Mouse (Mus musculus) liver, embryonic 11.5 days (tissue): Measurements from ENCODE around the gene Melk. TPM values are rescaled to one million over a fixed set of nuclear protein-coding genes. Genes with fewer than 3 reads are reported as not detected.

Experiments used
- ATAC-seq: fragments of 200-750 bp; cut with Nextera tagmentation; replicated peaks from 2 replicates; pipeline ENCODE4 v1.8.0; 2017; ENCODE audit warnings: moderate number of reproducible peaks, mild to moderate bottlenecking, moderate TSS enrichment, moderate library complexity; ENCODE audit not compliant: low FRiP score
- DNase-seq: peaks from one replicate; pipeline ENCODE4 v3.0.0-alpha.2; 2017; ENCODE audit warnings: low spot score
- H3K27ac ChIP-seq: fragments of 300-500 bp; sonication (generic); 2 replicates; pipeline ENCODE4 v1.5.1; 2014; ENCODE audit warnings: mild to moderate bottlenecking, low read depth, low read length, control low read depth
- H3K27me3 ChIP-seq: fragments of 300-500 bp; sonication (generic); replicated peaks from 2 replicates; pipeline ENCODE4 v1.6.1; 2014; ENCODE audit warnings: low read length, mixed read lengths; ENCODE audit not compliant: control insufficient read depth, insufficient read depth
- H3K36me3 ChIP-seq: fragments of 300-500 bp; sonication (generic); 2 replicates; pipeline ENCODE4 v1.6.1; 2014; ENCODE audit warnings: mild to moderate bottlenecking, low read length, moderate library complexity, mixed read lengths; ENCODE audit not compliant: control insufficient read depth, insufficient read depth
- H3K4me1 ChIP-seq: fragments of 300-500 bp; sonication (generic); replicated peaks from 2 replicates; pipeline ENCODE4 v1.6.1; 2014; ENCODE audit warnings: low read length, mixed read lengths; ENCODE audit not compliant: control insufficient read depth, insufficient read depth
- H3K4me2 ChIP-seq: fragments of 300-500 bp; sonication (generic); 2 replicates; pipeline ENCODE4 v1.6.1; 2014; ENCODE audit warnings: mild to moderate bottlenecking, control low read depth, moderate library complexity
- H3K4me3 ChIP-seq: fragments of 300-500 bp; sonication (generic); 2 replicates; pipeline ENCODE4 v1.5.1; 2014; ENCODE audit warnings: low read depth, low read length, control low read depth
- H3K9ac ChIP-seq: fragments of 300-500 bp; sonication (generic); 2 replicates; pipeline ENCODE4 v1.6.1; 2014; ENCODE audit warnings: low read depth, low read length, control low read depth
- H3K9me3 ChIP-seq: fragments of 300-500 bp; sonication (generic); 2 replicates; pipeline ENCODE4 v1.6.1; 2016; ENCODE audit warnings: low read length, inconsistent platforms, mixed read lengths; ENCODE audit not compliant: control insufficient read depth
- WGBS: fragments of 180-500 bp; shearing (Covaris S2); extraction: QIAGEN DNeasy Blood & Tissue Kit; methylation state at CpG from one replicate; pipeline ENCODE4 v1.1.7; 2014; 5-methylcytosine and 5-hydroxymethylcytosine counted together
- polyA plus RNA-seq: library from polyadenylated mRNA; unstranded; fragments of >200 nt; fragmentation: Nextera tagmentation; extraction: Ambion mirVana; gene quantifications from 2 replicates; pipeline ENCODE4 v1.2.1, GENCODE M21; 2014

Gene Melk
- polyA plus RNA-seq, 1 experiment from 2014 or later: 36.0 TPM

GRCm38 (mm10) chr4:44267437-44267836 is 33.2 kb upstream of the Melk start:
- no peak overlapping the region for H3K4me2 ChIP-seq
- no peaks in the 10 kb centered on the region for H3K9me3 ChIP-seq
- no peak for ATAC-seq
- H3K9ac ChIP-seq: no peak overlapping the region
- no peaks in the 10 kb centered on the region for H3K27me3 ChIP-seq
- 83% methylated on average over 6 of the region's 6 CpGs for WGBS
- DNase-seq: no peak
- no peak overlapping the region for H3K27ac ChIP-seq
- H3K36me3 ChIP-seq: no peaks in the 10 kb centered on the region
- no peak overlapping the region for H3K4me3 ChIP-seq
- H3K4me1 ChIP-seq: no peaks in the 10 kb centered on the region

- ATAC-seq (no peak), DNase-seq (no peak)
- Histone ChIP-seq H3K4me3 (no peak overlapping the region), H3K27me3 (no peaks in the 10 kb centered on the region), H3K4me1 (no peaks in the 10 kb centered on the region), H3K36me3 (no peaks in the 10 kb centered on the region), H3K4me2 (no peak overlapping the region), H3K27ac (no peak overlapping the region), H3K9me3 (no peaks in the 10 kb centered on the region), H3K9ac (no peak overlapping the region)
- WGBS: 86% methylated on average over 14 of the region's 14 CpGs
These were observed 31.3 kb upstream of the Melk start for GRCm38 (mm10) chr4:44269376-44269817.

GRCm38 (mm10) chr4:44271134-44271533 is 29.5 kb upstream of the Melk start:
- no peaks in the 10 kb centered on the region for H3K36me3 ChIP-seq
- H3K27ac ChIP-seq: no peak overlapping the region
- DNase-seq (no peak), ATAC-seq (no peak)
- no peak overlapping the region for H3K4me2 ChIP-seq
- H3K4me3 ChIP-seq: no peak overlapping the region
- no peaks in the 10 kb centered on the region for H3K4me1 ChIP-seq
- 53% methylated on average over 5 of the region's 5 CpGs for WGBS
- no peaks in the 10 kb centered on the region for H3K27me3 ChIP-seq
- no peak overlapping the region for H3K9ac ChIP-seq
- no peaks in the 10 kb centered on the region for H3K9me3 ChIP-seq

- no peak overlapping the region for H3K27ac ChIP-seq
These were observed 18.9 kb upstream of the Melk start for GRCm38 (mm10) chr4:44281597-44282265.

GRCm38 (mm10) chr4:44292534-44292933 is 8.1 kb upstream of the Melk start:
- Histone ChIP-seq H3K4me2 (no peak overlapping the region), H3K36me3 (no peaks in the 10 kb centered on the region), H3K9me3 (no peaks in the 10 kb centered on the region), H3K27me3 (no peaks in the 10 kb centered on the region), H3K4me3 (no peak overlapping the region), H3K4me1 (no peaks in the 10 kb centered on the region), H3K9ac (no peak overlapping the region), H3K27ac (no peak overlapping the region)
- 13% methylated on average over 7 of the region's 7 CpGs for WGBS
- ATAC-seq (no peak), DNase-seq (no peak)

More at GRCm38 (mm10) chr4:44281597-44282265, 18.9 kb upstream of the Melk start:
- Histone ChIP-seq H3K4me1 (no peaks in the 10 kb centered on the region), H3K4me3 (no peak overlapping the region), H3K27me3 (no peaks in the 10 kb centered on the region), H3K4me2 (no peak overlapping the region), H3K9ac (no peak overlapping the region), H3K36me3 (no peaks in the 10 kb centered on the region), H3K9me3 (no peaks in the 10 kb centered on the region)
- no peak for ATAC-seq
- 59% methylated on average over 7 of the region's 7 CpGs for WGBS
- DNase-seq: no peak

GRCm38 (mm10) chr4:44295837-44296236 is 4.8 kb upstream of the Melk start:
- Histone ChIP-seq H3K27ac (no peak overlapping the region), H3K9me3 (no peaks in the 10 kb centered on the region), H3K4me3 (no peak overlapping the region), H3K4me1 (no peaks in the 10 kb centered on the region), H3K27me3 (no peaks in the 10 kb centered on the region), H3K9ac (no peak overlapping the region), H3K36me3 (no peaks in the 10 kb centered on the region), H3K4me2 (no peak overlapping the region)
- no peak for ATAC-seq
- WGBS: 58% methylated on average over 1 of the region's 1 CpGs
- no peak for DNase-seq

GRCm38 (mm10) chr4:44306585-44306984 is 5.9 kb downstream of the Melk start:
- Histone ChIP-seq H3K9ac (no peak overlapping the region), H3K4me2 (no peak overlapping the region), H3K4me3 (no peak overlapping the region), H3K27me3 (no peaks in the 10 kb centered on the region), H3K36me3 (peaks cover 14% of the 10 kb centered on the region; the same call in 1 of the 2 replicates), H3K9me3 (no peaks in the 10 kb centered on the region), H3K27ac (no peak overlapping the region), H3K4me1 (peaks cover 6% of the 10 kb centered on the region)
- DNase-seq (no peak), ATAC-seq (no peak)
- 71% methylated on average over 7 of the region's 7 CpGs for WGBS

- Histone ChIP-seq H3K4me1 (no peaks in the 10 kb centered on the region), H3K27me3 (no peaks in the 10 kb centered on the region), H3K4me3 (no peak overlapping the region), H3K27ac (no peak overlapping the region), H3K4me2 (no peak overlapping the region), H3K9me3 (no peaks in the 10 kb centered on the region), H3K9ac (no peak overlapping the region), H3K36me3 (peaks cover 18% of the 10 kb centered on the region; the same call in 1 of the 2 replicates)
- WGBS: 87% methylated on average over 4 of the region's 4 CpGs
- ATAC-seq: no peak
- no peak for DNase-seq
These were observed 9.8 kb downstream of the Melk start for GRCm38 (mm10) chr4:44310429-44310828.

- H3K4me2 ChIP-seq: no peak overlapping the region
- WGBS: 92% methylated on average over 4 of the region's 4 CpGs
- no peak for DNase-seq
- ATAC-seq: no peak
- no peak overlapping the region for H3K9ac ChIP-seq
- H3K36me3 ChIP-seq: peaks cover 18% of the 10 kb centered on the region; the same call in 1 of the 2 replicates
- no peak overlapping the region for H3K4me3 ChIP-seq
- H3K4me1 ChIP-seq: no peaks in the 10 kb centered on the region
- H3K27me3 ChIP-seq: no peaks in the 10 kb centered on the region
- H3K27ac ChIP-seq: no peak overlapping the region
- no peaks in the 10 kb centered on the region for H3K9me3 ChIP-seq
These were observed 10.2 kb downstream of the Melk start for GRCm38 (mm10) chr4:44310911-44311310.
